In genomic region chr3:55571552-55572296, GRCm38 (mm10) we compare ENCODE assay signal across 8 mouse cellular contexts.
DNase-seq lines count a peak whose midpoint lies in the region; ATAC-seq and TF ChIP-seq lines count a peak whose summit lies in the region.

No protein-coding gene starts in this region.

- no peak overlapping the region for H3K27ac ChIP-seq in cerebellum, adult 2 months (ENCODE audit: insufficient read depth, low read length)
- no peak overlapping the region for H3K27ac ChIP-seq in liver, embryonic 12.5 days

- H3K9me3 ChIP-seq in liver, embryonic 12.5 days (replicated peaks): no peaks in the 10 kb centered on the region

- H3K9ac ChIP-seq in liver, embryonic 12.5 days: no peak overlapping the region

- H3K4me2 ChIP-seq in liver, embryonic 12.5 days: no peak overlapping the region

- peak; percentile 20 to 30 for DNase-seq in cerebellum, postnatal 10 days
- DNase-seq in cerebellum, adult 2 months: no peak
- DNase-seq in right cerebral cortex, adult 18-20 months: peak; percentile 26
- DNase-seq in right cerebral cortex, postnatal 4 days: no peak
- DNase-seq in layer of hippocampus, adult 9-10 months (ENCODE audit: low spot score): peak; percentile 39
- DNase-seq in right cerebral cortex, postnatal 25 days: peak; percentile 14
- no peak for DNase-seq in kidney, postnatal 25 days

- ATAC-seq in liver, embryonic 12.5 days: no peak

- WGBS in cerebellum, adult 2 months: 55% methylated on average over 11 of the region's 11 CpGs
- 62% methylated on average over 11 of the region's 11 CpGs for WGBS in liver, embryonic 12.5 days (ENCODE audit: insufficient replicate concordance)

- no peak for TF ChIP-seq CTCF in cerebellum, adult 2 months (IDR thresholded peaks at IDR 0.05; ENCODE audit: borderline replicate concordance, insufficient read depth, low read depth, low read length)

- H3K4me3 ChIP-seq in cerebellum, adult 2 months (replicated peaks; ENCODE audit: insufficient read depth, low read depth, low read length): no peak overlapping the region
- H3K4me3 ChIP-seq in liver, embryonic 12.5 days: no peak overlapping the region

- H3K27me3 ChIP-seq in cerebellum, adult 2 months (ENCODE audit: control insufficient read depth, insufficient read depth, low read length): no peaks in the 10 kb centered on the region
- H3K27me3 ChIP-seq in liver, embryonic 12.5 days (replicated peaks): no peaks in the 10 kb centered on the region

- no peaks in the 10 kb centered on the region for H3K4me1 ChIP-seq in cerebellum, adult 2 months (ENCODE audit: control insufficient read depth, insufficient read depth, low read length)
- H3K4me1 ChIP-seq in liver, embryonic 12.5 days: no peaks in the 10 kb centered on the region

- H3K36me3 ChIP-seq in liver, embryonic 12.5 days: no peaks in the 10 kb centered on the region

- no peak for TF ChIP-seq POLR2A in cerebellum, adult 2 months (IDR thresholded peaks at IDR 0.05; ENCODE audit: borderline replicate concordance, insufficient read depth, low read length)

Comparison
In these comparisons a context has a peak if more than half of its experiments do, and no peak if none do; other contexts are left out.
1. DNase-seq: peak in cerebellum, postnatal 10 days (2 of 2), right cerebral cortex, adult 18-20 months (single experiment), layer of hippocampus, adult 9-10 months (single experiment) and right cerebral cortex, postnatal 25 days (single experiment); none in cerebellum, adult 2 months (0 of 2), right cerebral cortex, postnatal 4 days (single experiment) and kidney, postnatal 25 days (0 of 2).